In genomic region chr5:110276391-110276790, GRCm38 (mm10) we compare ENCODE assay signal across 12 mouse cellular contexts.
"Had no signal": no experiment of that assay in that cellular context is flagged by ENCODE, and none has a peak within 500 bp of the region (broad histone marks: within the 10 kb centered on the region; RNA-seq: fewer than 3 reads in every experiment).

No protein-coding gene starts in this region.

- DNase-seq: retina, postnatal 1 day; right cerebral cortex, adult 18-20 months; right cerebral cortex, postnatal 14 days; right cerebral cortex, postnatal 25 days; right cerebral cortex, postnatal 4 days; spleen, adult 18-20 months; thymus, adult 18-20 months; thymus, adult 2 months; thymus, postnatal 14 days; thymus, postnatal 25 days; thymus, postnatal 36 days; thymus, postnatal 4 days had no signal
